Mouse (Mus musculus): ENCODE measurements around the gene Tsr3. TPM values are rescaled to one million over a fixed set of nuclear protein-coding genes. Genes with fewer than 3 reads are reported as not detected.

The Tsr3 gene
- 34.7 TPM for polyA plus RNA-seq (2017; shearing (Covaris generic))

DNA sequence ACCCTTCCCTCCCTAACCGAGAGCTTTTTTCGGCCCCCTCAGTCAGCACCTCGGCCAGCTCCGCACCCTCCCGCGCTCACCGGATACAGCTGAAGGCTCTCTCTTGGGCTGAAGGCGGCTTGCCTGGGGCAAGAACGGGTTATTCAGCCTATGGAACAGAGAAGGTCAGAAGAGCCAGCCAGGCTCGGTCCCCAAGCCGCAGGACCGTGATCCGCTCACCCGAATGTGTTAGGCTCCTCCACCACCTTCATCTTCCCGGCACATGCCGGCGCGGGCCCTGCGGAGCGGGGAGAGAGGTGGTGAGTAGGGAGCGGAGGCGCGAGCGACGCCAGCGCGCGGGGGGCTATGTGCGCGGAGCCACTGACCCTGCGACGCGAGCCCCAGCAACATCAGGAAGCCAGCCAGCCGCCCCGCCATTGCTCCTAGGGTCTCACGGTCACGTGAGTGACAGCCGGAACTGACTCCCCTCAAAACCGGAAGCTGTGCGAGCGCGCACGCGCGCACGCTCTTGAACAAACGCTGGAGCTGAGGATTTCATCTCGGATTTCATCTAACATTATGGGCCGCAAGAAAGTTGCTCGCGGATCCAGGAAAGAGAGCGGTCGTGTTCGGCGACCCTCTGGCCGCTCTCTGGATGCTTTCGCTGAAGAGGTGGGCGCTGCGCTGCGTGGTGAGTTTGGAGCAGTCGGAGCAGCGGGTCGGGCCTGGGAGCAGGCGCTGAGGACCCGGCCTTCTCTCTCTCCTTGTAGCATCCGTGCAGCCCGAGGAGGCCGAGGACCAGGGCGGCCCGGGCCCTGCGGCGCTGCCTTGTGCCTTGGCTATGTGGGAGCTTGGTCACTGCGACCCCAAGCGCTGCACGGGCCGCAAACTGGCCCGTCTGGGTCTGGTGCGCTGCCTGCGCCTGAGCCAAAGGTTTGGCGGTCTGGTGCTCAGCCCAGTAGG lies at the start of gene Tsr3, which contains the start of gene Gnptg:
Tsr3 (plus strand) TSS at position 476 of the 942 bp plus-strand sequence.
Gnptg (minus strand) TSS at position 430 of the 942 bp plus-strand sequence.

GRCm38 (mm10) chr17:25256140-25256754 lies 16.3 kb downstream of the Tsr3 start, which contains the start of gene Baiap3:
Gene Baiap3 (minus strand): TSS chr17:25256364.

DNA sequence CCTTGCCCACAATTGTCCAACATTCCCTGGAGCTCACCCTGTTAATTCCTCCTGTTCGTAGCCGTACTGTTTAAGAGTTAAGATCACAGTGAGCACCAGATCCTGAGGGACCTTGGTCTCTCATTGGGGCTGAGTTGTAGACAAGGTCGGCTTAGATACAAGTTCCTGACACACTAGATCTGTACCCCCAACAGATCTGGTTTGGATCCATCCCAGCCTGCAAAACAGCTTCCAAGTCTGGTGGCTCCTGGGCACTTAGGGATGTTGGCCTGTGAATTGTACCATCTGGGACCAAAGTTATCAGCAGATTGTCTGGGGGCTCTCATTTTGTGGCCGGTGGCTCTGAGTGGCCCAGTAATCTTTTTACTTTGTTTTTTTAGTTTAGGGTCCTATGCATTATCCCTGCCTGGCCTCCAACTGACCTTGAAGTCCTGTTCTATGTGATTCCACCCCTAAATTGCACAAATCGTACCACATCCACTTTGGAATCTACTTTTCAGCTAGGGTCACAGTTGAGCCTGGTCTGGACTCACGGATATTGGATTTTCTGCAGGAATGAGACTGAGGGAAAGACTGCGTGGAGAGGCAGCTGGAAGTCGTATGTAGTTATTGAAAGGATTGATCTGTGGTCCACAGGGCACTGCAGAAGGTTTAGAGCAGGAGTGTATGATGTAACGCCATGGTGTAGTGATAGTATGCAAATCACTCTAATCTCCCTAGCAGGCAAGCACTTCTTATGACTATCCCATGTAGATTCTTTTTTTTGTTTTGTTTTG lies 34.8 kb downstream of the Tsr3 start, which contains the start of gene Ube2i:
Ube2i (minus strand) TSS at position 52 of the 776 bp plus-strand sequence.

Other genes starting within 250 kb of the Tsr3 start
- 3.3 TPM for gene Cramp1l, start 224.4 kb upstream of the Tsr3 start, polyA plus RNA-seq (2017; shearing (Covaris generic))
- 26.0 TPM for gene Ift140, start 224.1 kb upstream of the Tsr3 start, polyA plus RNA-seq (2017; shearing (Covaris generic))
- 1.3 TPM for gene Tmem204, start 156.6 kb upstream of the Tsr3 start, polyA plus RNA-seq (2017; shearing (Covaris generic))
- 39.0 TPM for gene Telo2, start 124.2 kb upstream of the Tsr3 start, polyA plus RNA-seq (2017; shearing (Covaris generic))
- gene Ptx4, start 119.4 kb upstream of the Tsr3 start, polyA plus RNA-seq (2017; shearing (Covaris generic)), result not detected
- gene Clcn7, start 106.8 kb upstream of the Tsr3 start, polyA plus RNA-seq (2017; shearing (Covaris generic)), result 49.9 TPM
- not detected for gene Ccdc154, start 77.7 kb upstream of the Tsr3 start, polyA plus RNA-seq (2017; shearing (Covaris generic))
- not detected for gene Gm38655, start 64.7 kb upstream of the Tsr3 start, polyA plus RNA-seq (2017; shearing (Covaris generic))
- gene BC003965, start 55.6 kb upstream of the Tsr3 start, polyA plus RNA-seq (2017; shearing (Covaris generic)), result 32.7 TPM
- 44.1 TPM for gene Unkl, start 51.8 kb upstream of the Tsr3 start, polyA plus RNA-seq (2017; shearing (Covaris generic))
- gene Gnptg, start within 50 bp of the Tsr3 start, polyA plus RNA-seq (2017; shearing (Covaris generic)), result 106 TPM
- gene Baiap3, start 16.2 kb downstream of the Tsr3 start, polyA plus RNA-seq (2017; shearing (Covaris generic)), result 30.7 TPM
- 541 TPM for gene Ube2i, start 34.5 kb downstream of the Tsr3 start, polyA plus RNA-seq (2017; shearing (Covaris generic))
- gene Prss34, start 58.2 kb downstream of the Tsr3 start, polyA plus RNA-seq (2017; shearing (Covaris generic)), result not detected
- gene Prss28, start 68.5 kb downstream of the Tsr3 start, polyA plus RNA-seq (2017; shearing (Covaris generic)), result not detected
- gene Prss29, start 78.5 kb downstream of the Tsr3 start, polyA plus RNA-seq (2017; shearing (Covaris generic)), result not detected
- not detected for gene Tpsab1, start 105.4 kb downstream of the Tsr3 start, polyA plus RNA-seq (2017; shearing (Covaris generic))
- not detected for gene Tpsb2, start 126.1 kb downstream of the Tsr3 start, polyA plus RNA-seq (2017; shearing (Covaris generic))
- not detected for gene Tpsg1, start 129.1 kb downstream of the Tsr3 start, polyA plus RNA-seq (2017; shearing (Covaris generic))
- not detected for gene Cacna1h, start 193.6 kb downstream of the Tsr3 start, polyA plus RNA-seq (2017; shearing (Covaris generic))
- not detected for gene Tekt4, start 214.4 kb downstream of the Tsr3 start, polyA plus RNA-seq (2017; shearing (Covaris generic))